Mouse (Mus musculus): ENCODE data around the gene Dgcr8. TPM values are rescaled to one million over a fixed set of nuclear protein-coding genes. Genes with fewer than 3 reads are reported as not detected.

Dgcr8 gene
- polyA plus RNA-seq, 2 experiments, result 8.8 to 23.4 TPM

GRCm38 (mm10) chr16:18248433-18249363 lies 40.3 kb downstream of the Dgcr8 start, which contains the start of the genes Trmt2a and Ranbp1:
Gene Trmt2a, plus strand, starts transcription at chr16:18248679.
Gene Ranbp1, minus strand, starts transcription at chr16:18248732.
- TF ChIP-seq EP300 (IDR thresholded peaks at IDR 0.05; ENCODE audit: low read depth) (peak; percentile 64), CTCF (IDR thresholded peaks at IDR 0.05; ENCODE audit: low read depth) (0 out of 2 replicates have a peak, but pooled peaks have one; percentile 27)
- peaks cover 71% of the 10 kb centered on the region for H3K36me3 ChIP-seq (replicated peaks; ENCODE audit: control insufficient read depth, insufficient read depth, low read depth)
- under 1% methylated on average over 98 of the region's 102 CpGs for WGBS (ENCODE audit: insufficient replicate concordance)
- ATAC-seq (ENCODE audit: insufficient read depth) (peak; percentile 93), DNase-seq (ENCODE audit: low read depth in 3 of 3, low spot score in 3 of 3) (peak; percentile 96 to 97 (median 97))
- no peaks in the 10 kb centered on the region for H3K9me3 ChIP-seq (ENCODE audit: control insufficient read depth, low read length)
- peak within 1 kb of the TSS; percentile 81 for H3K27ac ChIP-seq
- H3K4me1 ChIP-seq (replicated peaks; ENCODE audit: control insufficient read depth in 2 of 2, insufficient read depth in 2 of 2, low read length in 1 of 2), result peaks cover 8 to 20% of the 10 kb centered on the region in 2 experiments
- peak within 1 kb of the TSS; percentile 92 for H3K4me2 ChIP-seq (ENCODE audit: low read depth)
- H3K4me3 ChIP-seq (ENCODE audit: insufficient read depth in 1 of 2, low read depth in 2 of 2, low read length in 2 of 2), result peak within 1 kb of the TSS; percentile 80 to 99
- H3K9ac ChIP-seq (replicated peaks), result peak within 1 kb of the TSS; percentile 92
- H3K27me3 ChIP-seq (ENCODE audit: control insufficient read depth, insufficient read depth, low read length), result no peaks in the 10 kb centered on the region

DNA sequence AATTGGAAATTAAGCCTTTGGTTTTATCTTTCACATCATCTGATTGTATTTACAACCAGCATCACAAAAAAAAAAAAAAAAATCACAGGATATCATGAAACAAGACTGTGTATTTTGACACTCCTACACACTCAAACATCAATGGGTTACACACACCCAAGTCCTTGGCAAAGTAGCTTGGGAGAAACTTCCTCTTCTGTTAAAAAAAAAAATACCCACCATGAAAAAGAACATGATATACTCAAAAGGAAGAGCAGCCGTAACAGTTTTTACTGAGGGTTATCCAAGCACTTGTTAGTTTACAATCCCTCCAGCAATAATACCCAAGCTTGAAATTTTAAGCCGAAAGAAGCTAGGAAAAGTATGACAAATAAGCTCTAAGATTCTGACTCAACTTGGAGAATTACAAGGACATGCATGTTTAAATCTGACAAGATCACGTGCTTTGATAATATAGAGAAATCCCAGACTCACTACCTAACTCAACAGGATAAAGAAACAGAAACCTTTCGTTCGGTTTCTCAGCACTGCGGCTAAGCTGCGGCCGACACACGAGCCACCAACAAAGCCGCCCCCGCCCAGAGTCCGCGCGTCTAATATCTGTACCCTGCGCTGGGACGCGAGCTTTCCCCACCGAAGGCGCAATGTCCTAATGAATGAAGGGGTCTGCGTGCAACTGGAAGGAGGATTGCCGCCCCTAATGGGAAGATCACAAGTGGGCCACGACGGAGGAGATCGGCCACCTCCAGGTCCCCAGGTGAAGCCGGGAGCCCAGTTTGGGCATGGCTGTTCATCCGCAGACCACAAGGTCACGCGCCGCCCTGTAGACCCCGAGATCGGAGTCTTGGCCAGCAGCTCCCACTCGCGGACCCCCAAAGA lies 41.3 kb downstream of the Dgcr8 start:
- Histone ChIP-seq H3K4me1 (replicated peaks; ENCODE audit: control insufficient read depth in 2 of 2, insufficient read depth in 2 of 2, low read length in 1 of 2) (peaks cover 8 to 20% of the 10 kb centered on the region in 2 experiments), H3K4me2 (ENCODE audit: low read depth) (peak overlapping the region; percentile 92), H3K36me3 (replicated peaks; ENCODE audit: control insufficient read depth, insufficient read depth, low read depth) (peaks cover 71% of the 10 kb centered on the region), H3K27me3 (ENCODE audit: control insufficient read depth, insufficient read depth, low read length) (no peaks in the 10 kb centered on the region), H3K9ac (replicated peaks) (peak overlapping the region; percentile 89), H3K4me3 (ENCODE audit: insufficient read depth in 1 of 2, low read depth in 2 of 2, low read length in 2 of 2) (peak overlapping the region; percentile 80 to 99), H3K27ac (peak overlapping the region; percentile 54), H3K9me3 (ENCODE audit: control insufficient read depth, low read length) (no peaks in the 10 kb centered on the region)
- TF ChIP-seq CTCF (IDR thresholded peaks at IDR 0.05; ENCODE audit: low read depth) (no peak; the same call in 1 of the 2 replicates), EP300 (IDR thresholded peaks at IDR 0.05; ENCODE audit: low read depth) (no peak)
- WGBS (ENCODE audit: insufficient replicate concordance), result under 1% methylated on average over 33 of the region's 33 CpGs
- DNase-seq (ENCODE audit: low read depth in 3 of 3, low spot score in 3 of 3), result peak in 1 of 3 experiments; percentile 27
- ATAC-seq (ENCODE audit: insufficient read depth), result no peak

DNA sequence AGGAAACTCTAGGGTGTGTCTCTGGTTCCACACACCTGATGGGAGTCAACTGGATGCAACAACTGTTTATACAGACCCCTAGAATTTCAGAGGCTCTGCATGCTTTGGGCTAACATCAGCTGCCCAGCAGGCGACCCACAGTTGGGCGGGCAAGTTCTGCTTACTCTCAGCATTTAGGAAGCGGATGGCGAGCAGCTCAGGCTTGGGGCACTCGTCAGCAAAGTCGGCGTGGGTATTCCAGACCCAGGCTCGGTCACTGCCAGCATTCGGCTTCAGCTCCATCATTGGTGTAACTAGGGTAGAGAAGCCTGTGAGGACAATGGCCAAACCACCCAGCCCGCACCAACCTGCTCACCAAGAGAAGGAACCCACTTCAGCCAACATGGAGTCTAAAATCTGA lies 47.5 kb downstream of the Dgcr8 start:
- 82% methylated on average over 10 of the region's 10 CpGs for WGBS (ENCODE audit: insufficient replicate concordance)
- H3K27me3 ChIP-seq (ENCODE audit: control insufficient read depth, insufficient read depth, low read length), result no peaks in the 10 kb centered on the region
- no peak overlapping the region for H3K4me3 ChIP-seq (ENCODE audit: insufficient read depth in 1 of 2, low read depth in 2 of 2, low read length in 2 of 2)
- ATAC-seq (ENCODE audit: insufficient read depth) (no peak), DNase-seq (ENCODE audit: low read depth in 3 of 3, low spot score in 3 of 3) (no peak)
- peaks cover 82% of the 10 kb centered on the region for H3K36me3 ChIP-seq (replicated peaks; ENCODE audit: control insufficient read depth, insufficient read depth, low read depth)
- H3K4me1 ChIP-seq (replicated peaks; ENCODE audit: control insufficient read depth in 2 of 2, insufficient read depth in 2 of 2, low read length in 1 of 2), result peaks cover 1 to 7% of the 10 kb centered on the region in 2 experiments
- H3K27ac ChIP-seq, result no peak overlapping the region
- no peak for TF ChIP-seq CTCF (IDR thresholded peaks at IDR 0.05; ENCODE audit: low read depth)
- no peak overlapping the region for H3K9ac ChIP-seq (replicated peaks)
- no peak overlapping the region for H3K4me2 ChIP-seq (ENCODE audit: low read depth)
- H3K9me3 ChIP-seq (ENCODE audit: control insufficient read depth, low read length), result no peaks in the 10 kb centered on the region

DNA sequence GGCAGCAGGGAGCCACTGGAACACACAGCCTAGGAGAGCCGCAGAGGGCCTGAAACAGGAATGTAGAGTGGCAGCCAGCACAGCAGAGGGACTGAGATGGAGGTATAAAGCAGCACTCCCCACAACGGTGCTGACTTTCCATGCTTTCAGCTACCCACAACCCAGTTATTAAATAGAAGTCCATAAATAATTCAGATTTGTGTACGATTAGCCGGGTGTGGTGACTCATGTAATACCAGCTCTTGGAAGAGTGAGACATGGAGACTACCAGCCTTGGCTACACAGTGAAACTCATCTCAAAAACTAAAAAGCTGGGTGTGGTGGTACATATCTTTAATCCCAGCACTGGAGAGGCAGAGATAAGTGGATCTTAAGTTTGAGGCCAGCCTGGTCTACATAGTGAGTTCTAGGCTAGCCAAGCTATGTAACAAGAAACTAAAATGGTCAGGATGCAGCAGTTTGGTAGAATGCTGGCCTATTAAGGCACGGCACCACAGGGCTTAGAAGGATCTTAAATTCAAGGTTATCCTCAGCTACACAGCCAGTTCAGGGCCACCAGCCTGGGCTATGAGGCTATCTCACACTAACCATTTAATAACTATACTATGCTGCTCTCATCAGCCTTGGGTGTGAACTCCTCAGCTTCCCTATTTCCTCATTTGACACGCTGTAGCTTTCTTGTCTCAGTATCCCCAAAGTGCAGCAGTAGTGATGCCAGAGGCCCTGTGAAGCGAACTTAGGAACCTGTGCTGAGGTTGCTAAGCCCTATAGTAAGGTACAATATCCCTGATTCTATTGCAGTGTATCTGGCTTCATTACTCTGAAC lies 52.2 kb downstream of the Dgcr8 start:
- no peak overlapping the region for H3K4me3 ChIP-seq (ENCODE audit: insufficient read depth in 1 of 2, low read depth in 2 of 2, low read length in 2 of 2)
- no peak for DNase-seq (ENCODE audit: low read depth in 3 of 3, low spot score in 3 of 3)

More for the DNA sequence above, 52.2 kb downstream of the Dgcr8 start:
- Histone ChIP-seq H3K9ac (replicated peaks) (no peak overlapping the region), H3K27ac (no peak overlapping the region), H3K9me3 (ENCODE audit: control insufficient read depth, low read length) (no peaks in the 10 kb centered on the region), H3K27me3 (ENCODE audit: control insufficient read depth, insufficient read depth, low read length) (peaks cover 24% of the 10 kb centered on the region), H3K4me2 (ENCODE audit: low read depth) (no peak overlapping the region), H3K36me3 (replicated peaks; ENCODE audit: control insufficient read depth, insufficient read depth, low read depth) (peaks cover 36% of the 10 kb centered on the region), H3K4me1 (replicated peaks; ENCODE audit: control insufficient read depth in 2 of 2, insufficient read depth in 2 of 2, low read length in 1 of 2) (peaks cover 3 to 15% of the 10 kb centered on the region in 2 experiments; a peak in 3 of 4 replicates)
- no peak for TF ChIP-seq CTCF (IDR thresholded peaks at IDR 0.05; ENCODE audit: low read depth)
- TF ChIP-seq EP300 (IDR thresholded peaks at IDR 0.05; ENCODE audit: low read depth), result no peak
- ATAC-seq (ENCODE audit: insufficient read depth), result peak; percentile 43; the same call in 1 of the 2 replicates
- 63% methylated on average over 7 of the region's 7 CpGs for WGBS (ENCODE audit: insufficient replicate concordance)
